Mouse (Mus musculus): ENCODE measurements around the gene Rgcc.

GRCm38 (mm10) chr14:79314245-79315010 lies 13.0 kb upstream of the Rgcc start:
- TF ChIP-seq ZC3H11A (IDR thresholded peaks at IDR 0.05; ENCODE audit: borderline replicate concordance, low read depth, low read length) (no peak), ZNF384 (IDR thresholded peaks at IDR 0.05; ENCODE audit: low read depth, low read length) (no peak), CHD2 (IDR thresholded peaks at IDR 0.05; ENCODE audit: low read depth, low read length) (no peak), HCFC1 (IDR thresholded peaks at IDR 0.05; ENCODE audit: borderline replicate concordance, insufficient read depth, low read length) (no peak)
